Mouse (Mus musculus) stomach, postnatal 0 days (tissue): ENCODE measurements around the gene Rpl32.

Experiments
- CTCF ChIP-seq: IDR thresholded peaks from 2 replicates; pipeline ENCODE4 v1.5.1; 2016; ENCODE audit warnings: antibody characterized with exemption, low read depth, mild to moderate bottlenecking, moderate library complexity
- EP300 ChIP-seq: optimal IDR thresholded peaks from 2 replicates; pipeline ENCODE3; 2016; ENCODE audit warnings: antibody characterized with exemption

- TF ChIP-seq CTCF (no peak), EP300 (no peak)
Measured at GRCm38 (mm10) chr6:115832152-115832850, 23.8 kb upstream of the Rpl32 start.
